Mouse (Mus musculus) c-Kit-positive CD71-negative TER-119-negative erythroid progenitor cells, embryonic 14.5 days (primary cell): ENCODE results near the gene Rtn2.

Experiments used
- DNase-seq: peaks from one replicate; pipeline ENCODE4 v3.0.0-alpha.2; 2013; ENCODE audit warnings: low read depth

Gene Rtn2

GRCm38 (mm10) chr7:19282385-19282784, at the start of gene Rtn2:
Rtn2 (plus strand) TSS chr7:19282624.
- DNase-seq = peak; percentile 81

GRCm38 (mm10) chr7:19234652-19235051, 47.8 kb upstream of the Rtn2 start:
- DNase-seq = no peak

GRCm38 (mm10) chr7:19235092-19235671, 47.2 kb upstream of the Rtn2 start:
- no peak for DNase-seq

GRCm38 (mm10) chr7:19236411-19236810, 46.0 kb upstream of the Rtn2 start:
- DNase-seq = no peak

- DNase-seq = no peak
Measured at GRCm38 (mm10) chr7:19238344-19238743, 44.1 kb upstream of the Rtn2 start.

GRCm38 (mm10) chr7:19239423-19239822, 43.0 kb upstream of the Rtn2 start:
- DNase-seq = peak; percentile 90

GRCm38 (mm10) chr7:19239986-19240385, 42.4 kb upstream of the Rtn2 start:
- DNase-seq = no peak

- DNase-seq = no peak
Measured at GRCm38 (mm10) chr7:19240905-19241463, 41.4 kb upstream of the Rtn2 start.

- DNase-seq = no peak
Measured at GRCm38 (mm10) chr7:19242005-19242404, 40.4 kb upstream of the Rtn2 start.

- DNase-seq = no peak
Measured at GRCm38 (mm10) chr7:19243858-19244257, 38.6 kb upstream of the Rtn2 start.

GRCm38 (mm10) chr7:19245083-19245482, 37.3 kb upstream of the Rtn2 start:
- no peak for DNase-seq

GRCm38 (mm10) chr7:19246855-19247254, 35.6 kb upstream of the Rtn2 start:
- no peak for DNase-seq

- no peak for DNase-seq
Measured at GRCm38 (mm10) chr7:19247511-19247910, 34.9 kb upstream of the Rtn2 start.

GRCm38 (mm10) chr7:19252078-19252477, 30.3 kb upstream of the Rtn2 start:
- no peak for DNase-seq

- DNase-seq = no peak
Measured at GRCm38 (mm10) chr7:19253437-19253836, 29.0 kb upstream of the Rtn2 start.

- no peak for DNase-seq
Measured at GRCm38 (mm10) chr7:19255395-19255794, 27.0 kb upstream of the Rtn2 start.

- no peak for DNase-seq
Measured at GRCm38 (mm10) chr7:19256567-19256966, 25.9 kb upstream of the Rtn2 start.

GRCm38 (mm10) chr7:19257390-19258022, 24.9 kb upstream of the Rtn2 start:
- no peak for DNase-seq

- no peak for DNase-seq
Measured at GRCm38 (mm10) chr7:19258336-19258735, 24.1 kb upstream of the Rtn2 start.

- DNase-seq = no peak
Measured at GRCm38 (mm10) chr7:19265147-19265546, 17.3 kb upstream of the Rtn2 start.

- no peak for DNase-seq
Measured at GRCm38 (mm10) chr7:19265928-19266822, 16.2 kb upstream of the Rtn2 start.

GRCm38 (mm10) chr7:19267051-19267450, 15.4 kb upstream of the Rtn2 start:
- no peak for DNase-seq
